ENCODE assay signal across 23 mouse cellular contexts in genomic region chr1:151038566-151038965, GRCm38 (mm10). TPM values are rescaled to one million over a fixed set of nuclear protein-coding genes. Genes with fewer than 3 reads are reported as not detected.
DNase-seq lines count a peak whose midpoint lies in the region; ATAC-seq and TF ChIP-seq lines count a peak whose summit lies in the region.
"Had no signal": no experiment of that assay in that cellular context is flagged by ENCODE, and none has a peak within 500 bp of the region (broad histone marks: within the 10 kb centered on the region; RNA-seq: fewer than 3 reads in every experiment).

No protein-coding gene starts in this region.

- H3K9me3 ChIP-seq in embryonic facial prominence, embryonic 11.5 days (replicated peaks; ENCODE audit: control insufficient read depth, low read length) = no peaks in the 10 kb centered on the region
- no peaks in the 10 kb centered on the region for H3K9me3 ChIP-seq in embryonic facial prominence, embryonic 10.5 days
- H3K9me3 ChIP-seq in limb, embryonic 13.5 days = no peaks in the 10 kb centered on the region
- H3K9me3 ChIP-seq in limb, embryonic 10.5 days (replicated peaks) = no peaks in the 10 kb centered on the region
- H3K9me3 ChIP-seq in midbrain, embryonic 13.5 days = no peaks in the 10 kb centered on the region
- H3K9me3 ChIP-seq in midbrain, postnatal 0 days (ENCODE audit: low read length) = no peaks in the 10 kb centered on the region
- H3K9me3 ChIP-seq in embryonic facial prominence, embryonic 13.5 days = no peaks in the 10 kb centered on the region
- H3K9me3 ChIP-seq: hindbrain, embryonic 15.5 days; kidney, embryonic 15.5 days; liver, embryonic 13.5 days had no signal

- H3K27me3 ChIP-seq in embryonic facial prominence, embryonic 11.5 days (ENCODE audit: control insufficient read depth, insufficient read depth, low read length) = no peaks in the 10 kb centered on the region
- 0 out of 2 replicates have a peak, but pooled peaks cover 3% of the 10 kb centered on the region for H3K27me3 ChIP-seq in embryonic facial prominence, embryonic 10.5 days (replicated peaks; ENCODE audit: low read depth, poor library complexity, severe bottlenecking)
- no peaks in the 10 kb centered on the region for H3K27me3 ChIP-seq in limb, embryonic 13.5 days
- no peaks in the 10 kb centered on the region for H3K27me3 ChIP-seq in limb, embryonic 10.5 days (ENCODE audit: low read depth, poor library complexity, severe bottlenecking)
- no peaks in the 10 kb centered on the region; the same call in 1 of the 2 replicates for H3K27me3 ChIP-seq in midbrain, embryonic 13.5 days
- no peaks in the 10 kb centered on the region for H3K27me3 ChIP-seq in midbrain, postnatal 0 days (ENCODE audit: insufficient read depth, low read length)
- no peaks in the 10 kb centered on the region for H3K27me3 ChIP-seq in embryonic facial prominence, embryonic 13.5 days
- H3K27me3 ChIP-seq: kidney, embryonic 15.5 days; liver, embryonic 13.5 days had no signal

- H3K9ac ChIP-seq in embryonic facial prominence, embryonic 11.5 days (replicated peaks; ENCODE audit: low read length) = no peak overlapping the region
- no peak overlapping the region for H3K9ac ChIP-seq in limb, embryonic 13.5 days
- H3K9ac ChIP-seq in midbrain, embryonic 13.5 days (replicated peaks) = no peak overlapping the region
- H3K9ac ChIP-seq in midbrain, postnatal 0 days (replicated peaks; ENCODE audit: low read length, poor library complexity, severe bottlenecking) = no peak overlapping the region
- no peak overlapping the region for H3K9ac ChIP-seq in embryonic facial prominence, embryonic 13.5 days
- H3K9ac ChIP-seq: hindbrain, embryonic 15.5 days; kidney, embryonic 15.5 days; liver, embryonic 13.5 days had no signal

- no peaks in the 10 kb centered on the region for H3K36me3 ChIP-seq in embryonic facial prominence, embryonic 11.5 days (replicated peaks; ENCODE audit: control insufficient read depth, insufficient read depth, low read depth, low read length)
- no peaks in the 10 kb centered on the region for H3K36me3 ChIP-seq in embryonic facial prominence, embryonic 10.5 days (replicated peaks)
- no peaks in the 10 kb centered on the region for H3K36me3 ChIP-seq in limb, embryonic 13.5 days
- no peaks in the 10 kb centered on the region for H3K36me3 ChIP-seq in limb, embryonic 10.5 days
- no peaks in the 10 kb centered on the region for H3K36me3 ChIP-seq in midbrain, embryonic 13.5 days
- no peaks in the 10 kb centered on the region for H3K36me3 ChIP-seq in midbrain, postnatal 0 days (ENCODE audit: insufficient read depth, low read length)
- H3K36me3 ChIP-seq in embryonic facial prominence, embryonic 13.5 days = no peaks in the 10 kb centered on the region
- H3K36me3 ChIP-seq: hindbrain, embryonic 15.5 days; kidney, embryonic 15.5 days; liver, embryonic 13.5 days had no signal

- WGBS in embryonic facial prominence, embryonic 11.5 days = 46% methylated on average over 8 of the region's 8 CpGs
- WGBS in embryonic facial prominence, embryonic 10.5 days = 40% methylated on average over 8 of the region's 8 CpGs
- 54% methylated on average over 8 of the region's 8 CpGs for WGBS in limb, embryonic 13.5 days
- 68% methylated on average over 8 of the region's 8 CpGs for WGBS in limb, embryonic 10.5 days
- WGBS in midbrain, embryonic 13.5 days = 19% methylated on average over 8 of the region's 8 CpGs
- WGBS in midbrain, postnatal 0 days = 23% methylated on average over 8 of the region's 8 CpGs
- WGBS in embryonic facial prominence, embryonic 13.5 days = 36% methylated on average over 8 of the region's 8 CpGs

- H3K4me1 ChIP-seq in embryonic facial prominence, embryonic 11.5 days (ENCODE audit: control insufficient read depth, insufficient read depth, low read length) = no peaks in the 10 kb centered on the region
- H3K4me1 ChIP-seq in embryonic facial prominence, embryonic 10.5 days = peaks cover 28% of the 10 kb centered on the region
- no peaks in the 10 kb centered on the region; the same call in 1 of the 2 replicates for H3K4me1 ChIP-seq in limb, embryonic 13.5 days
- peaks cover 9% of the 10 kb centered on the region; the same call in 1 of the 2 replicates for H3K4me1 ChIP-seq in limb, embryonic 10.5 days
- peaks cover 5% of the 10 kb centered on the region; the same call in 1 of the 2 replicates for H3K4me1 ChIP-seq in midbrain, embryonic 13.5 days (replicated peaks)
- no peaks in the 10 kb centered on the region for H3K4me1 ChIP-seq in midbrain, postnatal 0 days (ENCODE audit: insufficient read depth, low read length)
- H3K4me1 ChIP-seq in embryonic facial prominence, embryonic 13.5 days = 0 out of 2 replicates have a peak, but pooled peaks cover 3% of the 10 kb centered on the region
- H3K4me1 ChIP-seq: hindbrain, embryonic 15.5 days had no signal

- H3K4me2 ChIP-seq in embryonic facial prominence, embryonic 11.5 days (ENCODE audit: low read depth, low read length) = no peak overlapping the region
- H3K4me2 ChIP-seq in limb, embryonic 13.5 days (replicated peaks) = no peak overlapping the region
- no peak overlapping the region for H3K4me2 ChIP-seq in midbrain, embryonic 13.5 days (replicated peaks)
- no peak overlapping the region for H3K4me2 ChIP-seq in midbrain, postnatal 0 days (ENCODE audit: low read depth, low read length, poor library complexity, severe bottlenecking)
- H3K4me2 ChIP-seq in embryonic facial prominence, embryonic 13.5 days = no peak overlapping the region
- H3K4me2 ChIP-seq: hindbrain, embryonic 15.5 days; kidney, embryonic 15.5 days; liver, embryonic 13.5 days had no signal

- no peak for TF ChIP-seq CTCF in midbrain, postnatal 0 days (IDR thresholded peaks at IDR 0.05)

- H3K27ac ChIP-seq in embryonic facial prominence, embryonic 11.5 days (replicated peaks; ENCODE audit: low read depth, low read length) = no peak overlapping the region
- no peak overlapping the region for H3K27ac ChIP-seq in embryonic facial prominence, embryonic 10.5 days (replicated peaks)
- no peak overlapping the region for H3K27ac ChIP-seq in limb, embryonic 13.5 days
- H3K27ac ChIP-seq in limb, embryonic 10.5 days = no peak overlapping the region
- no peak overlapping the region for H3K27ac ChIP-seq in midbrain, embryonic 13.5 days
- no peak overlapping the region for H3K27ac ChIP-seq in midbrain, postnatal 0 days (ENCODE audit: low read depth, low read length)
- H3K27ac ChIP-seq in embryonic facial prominence, embryonic 13.5 days = no peak overlapping the region
- H3K27ac ChIP-seq: hindbrain, embryonic 15.5 days; kidney, embryonic 15.5 days; liver, embryonic 13.5 days; macrophage had no signal

- no peak overlapping the region for H3K4me3 ChIP-seq in embryonic facial prominence, embryonic 11.5 days (ENCODE audit: low read depth, low read length)
- no peak overlapping the region for H3K4me3 ChIP-seq in embryonic facial prominence, embryonic 10.5 days
- H3K4me3 ChIP-seq in limb, embryonic 13.5 days = no peak overlapping the region
- H3K4me3 ChIP-seq in limb, embryonic 10.5 days = no peak overlapping the region
- H3K4me3 ChIP-seq in midbrain, embryonic 13.5 days (replicated peaks) = no peak overlapping the region
- no peak overlapping the region for H3K4me3 ChIP-seq in midbrain, postnatal 0 days (ENCODE audit: low read depth, low read length)
- H3K4me3 ChIP-seq in embryonic facial prominence, embryonic 13.5 days = no peak overlapping the region
- H3K4me3 ChIP-seq: erythroblast, embryonic 14.5 days; hindbrain, embryonic 15.5 days; kidney, embryonic 15.5 days; liver, embryonic 13.5 days; myocyte had no signal

- ATAC-seq in embryonic facial prominence, embryonic 11.5 days (replicated peaks; ENCODE audit: insufficient number of reproducible peaks, low FRiP score, low TSS enrichment, low read depth) = peak; percentile 49; the same call in 1 of the 2 replicates
- 0 out of 2 replicates have a peak, but pooled peaks have one; percentile 24 for ATAC-seq in limb, embryonic 13.5 days (ENCODE audit: low FRiP score, low read depth)
- peak; percentile 68; the same call in 1 of the 2 replicates for ATAC-seq in midbrain, embryonic 13.5 days
- no peak for ATAC-seq in midbrain, postnatal 0 days (ENCODE audit: low FRiP score)
- 0 out of 2 replicates have a peak, but pooled peaks have one; percentile 37 for ATAC-seq in embryonic facial prominence, embryonic 13.5 days (ENCODE audit: insufficient number of reproducible peaks, insufficient read depth, low FRiP score, low TSS enrichment, low read depth)
- ATAC-seq: intestine, embryonic 16.5 days had no signal

- DNase-seq in embryonic facial prominence, embryonic 11.5 days (ENCODE audit: low spot score) = peak; percentile 43
- no peak for DNase-seq in embryonic facial prominence, embryonic 10.5 days (ENCODE audit: low spot score)
- no peak for DNase-seq in limb, embryonic 10.5 days (ENCODE audit: low spot score)
- no peak for DNase-seq in midbrain, postnatal 0 days (ENCODE audit: low spot score)
- DNase-seq in c-Kit-positive CD71-positive TER-119-positive erythroid progenitor cells, embryonic 14.5 days (ENCODE audit: low spot score) = no peak
- DNase-seq: adrenal gland, postnatal 10 days; cerebellum, adult 18-20 months; gastrocnemius, postnatal 25 days; heart, postnatal 10 days; left cerebral cortex, postnatal 4 days; liver, embryonic 13.5 days; spleen, adult 18-20 months; thymus, adult 2 months had no signal

RNA-seq across cellular contexts. Expression of gene Hmcn1, which starts 45.3 kb away (rescaled TPM):
- polyA plus RNA-seq in embryonic facial prominence, embryonic 11.5 days (2014; fragmentation: Nextera tagmentation; extraction: Ambion mirVana) = 25.5 and 32.8 TPM in 2 replicates
- 15.3 and 19.0 TPM in 2 replicates for polyA plus RNA-seq in embryonic facial prominence, embryonic 10.5 days (2016; fragmentation: Nextera tagmentation; extraction: Ambion mirVana)
- polyA plus RNA-seq in limb, embryonic 13.5 days (2015; fragmentation: Nextera tagmentation; extraction: Ambion mirVana) = 36.0 and 38.9 TPM in 2 replicates
- polyA plus RNA-seq in limb, embryonic 10.5 days (2016; fragmentation: Nextera tagmentation; extraction: Ambion mirVana) = 10.4 and 14.2 TPM in 2 replicates
- 1.3 and 1.4 TPM in 2 replicates for polyA plus RNA-seq in midbrain, embryonic 13.5 days (2015; fragmentation: Nextera tagmentation; extraction: Ambion mirVana)
- total RNA-seq in midbrain, postnatal 0 days (2014; rRNA removed) = 2.5 and 5.2 TPM in 2 replicates
- 0.76 and 1.2 TPM in 2 replicates for polyA plus RNA-seq in midbrain, postnatal 0 days (2015; fragmentation: Nextera tagmentation; extraction: Ambion mirVana)
- 38.5 and 39.3 TPM in 2 replicates for polyA plus RNA-seq in embryonic facial prominence, embryonic 13.5 days (2015; fragmentation: Nextera tagmentation; extraction: Ambion mirVana)
- total RNA-seq: MEL had no signal
- polyA plus RNA-seq: erythroblast, embryonic 14.5 days; macrophage had no signal
